Mouse (Mus musculus): ENCODE results near the gene Hdhd3. TPM values are rescaled to one million over a fixed set of nuclear protein-coding genes. Genes with fewer than 3 reads are reported as not detected.
A peak's percentile ranks its signal among the peaks of the same experiment; 100 is the strongest.

The Hdhd3 gene
- polyA plus RNA-seq, 1 experiment from 2014 or later = 61.6 TPM

DNA sequence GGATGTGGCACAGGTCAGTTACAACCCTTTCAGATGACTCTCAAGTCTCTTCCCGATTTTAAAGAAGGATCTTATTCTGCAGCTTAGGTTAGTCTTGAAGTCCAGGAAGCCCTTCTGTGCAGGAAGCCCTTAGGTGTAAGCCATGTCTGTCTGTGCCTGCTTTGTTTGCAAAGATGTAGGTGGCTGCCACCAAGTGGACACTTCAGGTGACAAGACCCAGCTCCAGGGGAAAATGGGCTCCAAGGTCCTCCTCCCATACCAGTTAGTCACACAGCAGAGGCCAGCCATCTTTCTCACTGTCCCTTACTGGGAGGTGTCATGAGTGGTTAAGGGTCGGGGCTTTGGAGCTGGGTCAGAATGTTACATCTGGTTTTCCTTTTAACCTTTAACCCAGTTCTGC is 3.5 kb upstream of the Hdhd3 start:
- Histone ChIP-seq H3K27ac (no peak overlapping the region), H3K4me2 (replicated peaks) (no peak overlapping the region), H3K4me1 (replicated peaks) (no peaks in the 10 kb centered on the region), H3K36me3 (peaks cover 30% of the 10 kb centered on the region), H3K9ac (no peak overlapping the region), H3K4me3 (replicated peaks) (no peak overlapping the region), H3K27me3 (replicated peaks) (no peaks in the 10 kb centered on the region), H3K9me3 (no peaks in the 10 kb centered on the region)
- ATAC-seq = 0 out of 2 replicates have a peak, but pooled peaks have one; percentile 20
- WGBS = 57% methylated on average over 2 of the region's 2 CpGs

DNA sequence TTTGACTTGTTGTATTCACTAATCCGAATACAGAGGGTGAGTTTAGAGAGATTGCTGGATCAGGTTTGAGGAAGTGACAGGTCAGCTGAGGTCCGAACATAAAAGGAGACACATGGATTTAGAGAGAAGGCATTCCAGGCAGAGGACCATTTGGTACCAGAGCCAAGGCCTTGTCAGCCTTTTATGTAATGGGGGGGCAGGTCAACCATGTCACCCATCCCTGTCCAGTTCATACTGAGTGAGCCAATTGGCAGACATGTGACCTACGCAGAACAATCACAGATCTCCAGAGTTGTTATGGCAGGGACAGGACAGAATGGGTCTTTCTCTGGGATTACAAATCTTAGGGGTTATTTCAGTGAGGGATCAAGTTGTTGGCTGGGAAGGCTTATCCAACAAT is 2.7 kb upstream of the Hdhd3 start:
- WGBS = 84% methylated on average over 3 of the region's 3 CpGs
- ATAC-seq = no peak
- peaks cover 25% of the 10 kb centered on the region for H3K36me3 ChIP-seq
- no peaks in the 10 kb centered on the region for H3K27me3 ChIP-seq (replicated peaks)
- H3K9me3 ChIP-seq = no peaks in the 10 kb centered on the region
- H3K4me3 ChIP-seq (replicated peaks) = no peak overlapping the region
- no peak overlapping the region for H3K9ac ChIP-seq
- H3K4me2 ChIP-seq (replicated peaks) = no peak overlapping the region
- H3K27ac ChIP-seq = no peak overlapping the region
- H3K4me1 ChIP-seq (replicated peaks) = no peaks in the 10 kb centered on the region

DNA sequence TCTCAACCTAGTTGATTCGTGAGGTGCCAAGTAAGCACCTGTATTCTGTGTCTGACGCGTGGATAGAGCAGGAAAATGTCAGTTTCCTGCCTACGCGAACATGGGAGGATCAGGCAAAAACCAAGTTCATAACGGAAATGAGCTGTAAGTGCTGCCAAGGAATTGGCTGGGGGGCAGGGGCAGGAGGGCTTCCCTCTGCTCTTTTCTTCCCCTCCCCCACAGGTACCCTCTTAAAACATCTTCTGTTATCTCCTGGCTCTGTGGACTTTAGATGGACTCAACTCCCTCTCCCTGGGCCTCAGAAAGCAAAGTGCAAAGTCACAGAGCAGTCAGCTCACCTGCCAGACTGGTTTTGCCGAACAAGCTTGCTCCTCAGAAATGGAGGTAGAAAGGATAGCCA is 298 bp downstream of the Hdhd3 start:
- Histone ChIP-seq H3K4me1 (replicated peaks) (0 out of 2 replicates have a peak, but pooled peaks cover 9% of the 10 kb centered on the region), H3K36me3 (peaks cover 20% of the 10 kb centered on the region), H3K9me3 (no peaks in the 10 kb centered on the region), H3K9ac (no peak overlapping the region), H3K27ac (peak overlapping the region; percentile 93), H3K4me2 (replicated peaks) (peak overlapping the region; percentile 72), H3K4me3 (replicated peaks) (no peak overlapping the region; the same call in 1 of the 2 replicates), H3K27me3 (replicated peaks) (no peaks in the 10 kb centered on the region)
- peak; percentile 65 for ATAC-seq
- WGBS = 45% methylated on average over 7 of the region's 7 CpGs

DNA sequence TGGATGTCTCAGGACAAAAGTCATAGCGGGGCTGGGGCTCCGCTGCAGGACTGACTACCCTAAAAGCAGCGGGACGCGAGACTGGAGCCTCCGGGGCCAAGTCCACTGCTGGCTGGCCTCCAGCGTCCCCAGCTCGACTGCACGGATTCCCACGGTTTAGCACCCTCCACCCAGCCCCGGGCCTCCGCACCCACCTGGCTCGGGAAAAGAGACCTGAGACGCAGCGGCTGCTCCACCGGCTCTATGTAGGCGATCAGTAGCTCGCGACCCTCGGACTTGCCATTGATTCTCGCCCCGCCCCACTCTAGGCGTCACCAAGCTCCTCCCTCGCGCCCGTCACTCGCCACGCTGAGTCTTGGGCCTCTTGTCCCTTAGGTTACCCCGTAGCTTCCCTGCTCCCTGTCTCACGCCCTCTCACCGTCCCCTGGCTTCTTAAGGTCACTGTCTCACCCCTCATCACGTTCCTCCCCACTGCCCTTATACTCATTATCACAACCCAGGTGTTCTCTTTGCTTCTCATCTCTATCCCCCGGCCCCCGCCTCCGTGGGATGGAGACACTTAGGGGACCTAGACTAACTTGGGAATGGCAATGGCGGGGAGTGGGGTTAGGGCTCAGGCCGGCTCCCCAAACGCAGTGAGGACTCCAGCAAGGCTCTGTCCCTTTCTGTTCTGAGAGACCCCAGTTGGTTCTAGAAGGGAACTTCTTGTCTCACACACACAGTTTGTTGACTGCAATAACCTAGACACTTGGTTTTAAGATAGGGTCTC is 1.1 kb downstream of the Hdhd3 start:
- H3K4me2 ChIP-seq (replicated peaks) = peak overlapping the region; percentile 72
- 1% methylated on average over 38 of the region's 38 CpGs for WGBS

DNA sequence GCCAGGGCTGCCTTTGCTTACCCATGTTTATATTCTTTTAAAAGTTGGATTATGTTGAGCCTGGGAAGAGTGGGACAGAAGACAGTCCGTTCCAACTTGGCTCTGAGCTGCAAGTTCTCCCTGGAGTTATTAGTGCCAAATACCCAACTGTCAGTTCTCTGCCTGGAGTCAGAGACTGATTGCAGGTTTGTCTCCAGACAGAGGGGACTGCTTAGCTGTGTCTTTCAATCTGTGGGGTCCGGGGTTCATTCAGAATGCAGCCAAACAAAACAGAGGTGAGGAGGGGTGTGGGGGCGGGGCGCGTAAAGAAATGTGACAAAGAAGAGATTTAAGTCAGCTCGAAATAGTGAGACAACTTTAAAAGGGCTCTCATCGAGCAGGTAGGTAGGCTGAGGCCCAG is 1.7 kb downstream of the Hdhd3 start:
- 0 out of 2 replicates have a peak, but pooled peaks cover 9% of the 10 kb centered on the region for H3K4me1 ChIP-seq (replicated peaks)
- peak overlapping the region; percentile 72 for H3K4me2 ChIP-seq (replicated peaks)
- peak; percentile 1; the same call in 1 of the 2 replicates for ATAC-seq
- H3K27ac ChIP-seq = peak overlapping the region; percentile 93
- peak overlapping the region; percentile 86 for H3K4me3 ChIP-seq (replicated peaks)
- no peaks in the 10 kb centered on the region for H3K9me3 ChIP-seq
- WGBS = 3% methylated on average over 7 of the region's 7 CpGs
- H3K27me3 ChIP-seq (replicated peaks) = no peaks in the 10 kb centered on the region
- H3K9ac ChIP-seq = peak overlapping the region; percentile 86
- H3K36me3 ChIP-seq = peaks cover 21% of the 10 kb centered on the region

More for the DNA sequence above, 1.1 kb downstream of the Hdhd3 start:
- H3K4me3 ChIP-seq (replicated peaks) = peak overlapping the region; percentile 86
- no peaks in the 10 kb centered on the region for H3K27me3 ChIP-seq (replicated peaks)
- H3K36me3 ChIP-seq = peaks cover 21% of the 10 kb centered on the region
- no peaks in the 10 kb centered on the region for H3K9me3 ChIP-seq
- ATAC-seq = peak; percentile 89
- H3K9ac ChIP-seq = peak overlapping the region; percentile 86
- H3K4me1 ChIP-seq (replicated peaks) = 0 out of 2 replicates have a peak, but pooled peaks cover 9% of the 10 kb centered on the region
- peak overlapping the region; percentile 93 for H3K27ac ChIP-seq

DNA sequence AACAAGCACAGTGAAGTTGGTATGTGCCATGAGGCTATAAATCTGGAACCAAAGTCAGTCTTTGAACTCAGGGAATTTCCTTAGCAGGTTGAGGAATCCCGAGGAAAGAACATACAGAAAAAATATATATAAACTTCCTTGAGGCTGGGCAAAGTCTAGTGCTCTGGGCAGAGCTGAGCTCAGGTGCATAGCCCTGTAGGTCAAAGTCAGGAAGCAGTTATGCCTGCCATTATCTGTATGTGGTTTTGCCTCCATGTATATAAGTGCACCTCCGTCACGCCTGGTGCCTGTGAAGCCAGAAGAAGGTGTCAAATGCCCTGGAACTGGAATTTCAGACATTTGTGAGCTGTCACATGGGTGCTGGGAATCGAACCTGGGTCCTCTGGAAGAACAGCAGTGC is 2.5 kb downstream of the Hdhd3 start:
- Histone ChIP-seq H3K4me2 (replicated peaks) (peak overlapping the region; percentile 72), H3K4me1 (replicated peaks) (0 out of 2 replicates have a peak, but pooled peaks cover 9% of the 10 kb centered on the region), H3K9ac (no peak overlapping the region), H3K4me3 (replicated peaks) (peak overlapping the region; percentile 86), H3K9me3 (no peaks in the 10 kb centered on the region), H3K27ac (0 out of 2 replicates have a peak overlapping the region, but pooled peaks have one; percentile 33), H3K27me3 (replicated peaks) (no peaks in the 10 kb centered on the region), H3K36me3 (peaks cover 21% of the 10 kb centered on the region)
- WGBS = 63% methylated on average over 4 of the region's 4 CpGs
- peak; percentile 41 for ATAC-seq

DNA sequence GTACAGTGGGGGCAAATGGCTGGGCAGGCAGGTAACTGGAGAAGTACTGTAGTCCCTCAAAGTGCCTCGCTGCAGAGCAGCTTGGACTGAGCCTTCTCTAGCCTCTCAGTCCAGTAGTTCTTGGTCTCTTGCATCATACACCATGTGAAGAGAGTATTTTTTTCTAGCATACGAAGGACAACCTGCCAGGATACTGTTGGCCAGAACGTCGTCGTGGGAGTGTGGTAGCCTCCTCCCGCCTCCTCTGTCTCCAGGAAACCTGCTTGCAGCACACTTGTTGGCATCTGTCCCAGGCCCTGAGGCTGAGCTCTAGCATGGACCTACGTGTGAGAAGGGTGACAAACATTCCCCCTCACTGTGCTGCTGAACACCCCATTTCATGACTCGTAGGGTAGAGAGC is 6.5 kb downstream of the Hdhd3 start:
- Histone ChIP-seq H3K36me3 (peaks cover 21% of the 10 kb centered on the region), H3K4me3 (replicated peaks) (no peak overlapping the region), H3K9me3 (no peaks in the 10 kb centered on the region), H3K4me1 (replicated peaks) (0 out of 2 replicates have a peak, but pooled peaks cover 9% of the 10 kb centered on the region), H3K9ac (no peak overlapping the region), H3K27me3 (replicated peaks) (no peaks in the 10 kb centered on the region), H3K27ac (no peak overlapping the region), H3K4me2 (replicated peaks) (no peak overlapping the region)
- ATAC-seq = no peak
- 60% methylated on average over 8 of the region's 8 CpGs for WGBS

DNA sequence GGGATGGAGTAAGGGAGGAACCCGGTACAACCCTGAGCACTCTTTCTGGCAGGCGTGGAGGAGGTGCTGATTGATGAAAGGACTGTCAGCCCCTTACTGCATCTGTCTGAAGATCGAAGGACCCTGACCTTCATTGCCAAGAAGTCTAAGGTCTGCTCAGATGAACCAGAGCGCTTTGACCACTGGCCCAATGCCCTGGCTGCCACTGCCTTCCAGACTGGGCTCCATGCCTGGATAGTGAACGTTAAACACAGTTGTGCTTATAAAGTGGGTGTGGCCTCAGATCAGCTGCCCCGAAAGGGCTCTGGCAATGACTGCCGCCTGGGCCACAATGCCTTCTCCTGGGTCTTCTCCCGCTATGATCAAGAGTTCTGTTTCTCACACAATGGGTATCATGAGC is 7.3 kb downstream of the Hdhd3 start:
- Histone ChIP-seq H3K4me2 (replicated peaks) (no peak overlapping the region), H3K27me3 (replicated peaks) (no peaks in the 10 kb centered on the region), H3K4me3 (replicated peaks) (no peak overlapping the region), H3K4me1 (replicated peaks) (0 out of 2 replicates have a peak, but pooled peaks cover 9% of the 10 kb centered on the region), H3K36me3 (peaks cover 21% of the 10 kb centered on the region), H3K9ac (no peak overlapping the region), H3K27ac (no peak overlapping the region), H3K9me3 (no peaks in the 10 kb centered on the region)
- WGBS = 71% methylated on average over 8 of the region's 8 CpGs
- no peak for ATAC-seq

DNA sequence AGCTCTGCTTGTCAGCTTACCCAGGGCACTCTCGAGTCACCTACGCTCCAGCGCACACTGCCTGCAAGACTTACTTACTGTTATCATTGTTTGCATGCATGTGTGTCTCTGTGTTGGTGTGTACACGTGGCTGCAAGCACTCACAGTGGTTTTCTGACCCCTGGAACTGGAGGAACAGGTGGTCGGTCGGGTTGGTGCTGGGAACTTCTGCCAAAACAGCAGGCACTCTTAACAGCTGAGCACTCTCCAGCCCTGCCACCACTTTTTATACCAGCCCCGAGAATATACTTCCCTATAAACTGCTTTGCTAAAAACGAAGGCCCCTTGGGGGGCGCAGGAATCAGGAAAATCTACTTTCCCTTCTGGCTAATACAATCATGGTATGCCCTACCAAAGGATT is 9.0 kb downstream of the Hdhd3 start:
- no peak for ATAC-seq
- H3K4me2 ChIP-seq (replicated peaks) = no peak overlapping the region
- H3K27ac ChIP-seq = no peak overlapping the region
- H3K4me3 ChIP-seq (replicated peaks) = no peak overlapping the region
- 72% methylated on average over 9 of the region's 9 CpGs for WGBS
- no peaks in the 10 kb centered on the region for H3K4me1 ChIP-seq (replicated peaks)
- no peaks in the 10 kb centered on the region for H3K27me3 ChIP-seq (replicated peaks)
- H3K9me3 ChIP-seq = no peaks in the 10 kb centered on the region
- no peak overlapping the region for H3K9ac ChIP-seq
- peaks cover 14% of the 10 kb centered on the region for H3K36me3 ChIP-seq

DNA sequence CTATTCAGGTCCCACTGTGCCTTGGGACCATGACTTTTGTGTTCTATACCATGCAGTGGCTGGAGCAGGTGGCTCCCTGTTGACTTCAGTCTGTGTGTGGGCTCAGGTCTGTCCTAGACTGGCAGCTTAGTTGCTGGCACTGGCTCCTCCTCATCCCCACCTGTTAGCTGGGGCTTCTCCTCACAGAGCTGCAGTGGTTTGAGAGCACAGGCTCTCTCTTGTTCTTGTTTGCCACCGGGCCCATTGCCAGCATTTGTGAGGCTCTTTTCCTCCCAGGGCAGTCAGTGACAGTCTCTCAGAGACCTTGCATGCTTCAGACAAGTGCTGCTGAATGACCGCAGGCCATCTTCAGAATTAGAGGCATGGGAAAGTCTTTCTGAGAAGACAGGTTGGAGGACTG is 10.6 kb downstream of the Hdhd3 start:
- Histone ChIP-seq H3K9ac (no peak overlapping the region), H3K4me3 (replicated peaks) (no peak overlapping the region), H3K36me3 (peaks cover 1% of the 10 kb centered on the region; the same call in 1 of the 2 replicates), H3K27me3 (replicated peaks) (no peaks in the 10 kb centered on the region), H3K4me1 (replicated peaks) (no peaks in the 10 kb centered on the region), H3K4me2 (replicated peaks) (no peak overlapping the region), H3K27ac (no peak overlapping the region), H3K9me3 (no peaks in the 10 kb centered on the region)
- 79% methylated on average over 2 of the region's 2 CpGs for WGBS
- ATAC-seq = no peak

DNA sequence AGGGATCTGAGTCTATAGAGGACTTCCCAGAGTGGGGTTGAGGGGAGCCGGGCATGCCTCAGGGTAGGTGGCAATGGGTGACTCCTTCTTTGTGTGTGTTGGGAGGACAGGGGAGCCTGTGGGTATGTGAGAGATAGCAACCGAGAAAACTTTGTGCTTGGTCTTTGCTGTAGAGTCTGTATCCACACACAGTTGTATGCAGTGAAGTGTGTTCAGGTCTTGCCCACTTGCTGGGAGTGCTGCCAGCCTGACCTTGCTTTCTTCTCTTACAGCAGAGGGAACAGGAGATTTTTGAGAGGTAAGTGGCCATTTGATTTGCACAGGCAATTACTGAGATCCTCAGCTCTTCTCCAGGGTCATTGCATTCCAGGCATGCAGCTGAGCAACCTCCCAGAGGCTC is 15.4 kb downstream of the Hdhd3 start:
- Histone ChIP-seq H3K36me3 (no peaks in the 10 kb centered on the region), H3K4me2 (replicated peaks) (no peak overlapping the region), H3K4me3 (replicated peaks) (no peak overlapping the region), H3K9ac (no peak overlapping the region), H3K27ac (no peak overlapping the region), H3K9me3 (no peaks in the 10 kb centered on the region), H3K27me3 (replicated peaks) (no peaks in the 10 kb centered on the region), H3K4me1 (replicated peaks) (no peaks in the 10 kb centered on the region)
- 85% methylated on average over 2 of the region's 2 CpGs for WGBS
- ATAC-seq = no peak

DNA sequence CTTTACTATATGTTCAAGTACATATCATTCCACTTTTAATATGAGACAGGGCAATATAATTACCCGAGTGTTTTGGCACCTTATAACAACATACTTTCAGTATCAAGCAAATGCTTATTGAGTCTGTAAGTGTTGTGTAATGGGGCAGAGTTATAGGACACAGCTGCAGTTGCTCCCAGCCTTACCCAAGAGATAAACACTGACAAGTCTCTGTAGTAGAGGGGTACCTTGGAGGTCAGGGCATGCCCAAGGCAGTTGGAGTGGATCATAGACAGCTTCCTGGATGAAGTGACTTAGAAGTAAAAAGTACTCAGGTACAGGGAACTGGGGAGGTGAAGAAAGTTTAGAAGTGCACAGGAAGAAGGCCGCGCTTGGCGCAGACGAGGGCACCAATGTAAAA is 16.1 kb downstream of the Hdhd3 start:
- Histone ChIP-seq H3K27me3 (replicated peaks) (no peaks in the 10 kb centered on the region), H3K9ac (no peak overlapping the region), H3K9me3 (no peaks in the 10 kb centered on the region), H3K27ac (no peak overlapping the region), H3K4me2 (replicated peaks) (no peak overlapping the region), H3K4me1 (replicated peaks) (no peaks in the 10 kb centered on the region), H3K36me3 (no peaks in the 10 kb centered on the region), H3K4me3 (replicated peaks) (no peak overlapping the region)
- 89% methylated on average over 5 of the region's 5 CpGs for WGBS
- ATAC-seq = no peak
